Mouse (Mus musculus) ovary, adult 10 weeks (tissue): Measurements from ENCODE around the gene Lmtk2. TPM values are rescaled to one million over a fixed set of nuclear protein-coding genes. Genes with fewer than 3 reads are reported as not detected.

Experiments used
- polyA plus RNA-seq: library from polyadenylated mRNA; stranded (reverse); fragments of 350-450 nt; fragmentation: Illumina TruSeq; extraction: RNeasy Lipid Tissue Mini Kit (QIAGEN cat#74804); gene quantifications from one replicate; pipeline ENCODE4 v1.2.3, GENCODE M21; 2014

Gene Lmtk2
- polyA plus RNA-seq: 8.6 TPM

GRCm38 (mm10) chr5:144100149-144100935 is at the start of gene Lmtk2:
Gene Lmtk2 (plus strand): TSS chr5:144100436.

GRCm38 (mm10) chr5:144189950-144190583 is 89.8 kb downstream of the Lmtk2 start, which contains the start of gene Bhlha15:
Gene Bhlha15 (plus strand): TSS chr5:144190286.

DNA sequence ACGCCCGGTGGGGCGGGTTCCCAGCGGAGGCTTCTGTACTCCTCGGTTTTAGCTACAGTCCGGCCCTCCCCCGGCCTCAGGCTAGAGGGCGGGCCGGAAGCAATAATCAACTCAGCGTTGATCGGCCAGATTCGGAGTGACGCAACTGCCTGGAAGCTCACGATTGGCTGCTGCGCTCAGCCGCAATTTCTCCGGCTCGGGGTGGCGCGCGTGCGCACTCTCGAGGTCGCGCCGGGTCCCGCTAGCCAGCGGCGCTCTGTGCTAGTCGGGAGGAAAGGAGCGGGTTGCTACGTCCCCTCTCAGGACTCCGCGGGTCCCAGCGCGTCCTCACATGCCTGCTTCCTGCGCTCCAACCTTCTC is 123.2 kb downstream of the Lmtk2 start, which contains the start of gene Tecpr1:
Gene Tecpr1, minus strand, starts transcription at position 113 of the 360 bp plus-strand sequence.

Other genes starting within 250 kb of the Lmtk2 start
- not detected for gene Ankrd61, start 202.8 kb upstream of the Lmtk2 start, polyA plus RNA-seq
- 7.7 TPM for gene Aimp2, start 190.6 kb upstream of the Lmtk2 start, polyA plus RNA-seq
- 21.5 TPM for gene Pms2, start 190.5 kb upstream of the Lmtk2 start, polyA plus RNA-seq
- 3.0 TPM for gene Gm42421, start 172.3 kb upstream of the Lmtk2 start, polyA plus RNA-seq
- gene Rsph10b, start 167.4 kb upstream of the Lmtk2 start, polyA plus RNA-seq: 2.2 TPM
- 124 TPM for gene Ccz1, start 85.6 kb upstream of the Lmtk2 start, polyA plus RNA-seq
- not detected for gene Ocm, start 73.8 kb upstream of the Lmtk2 start, polyA plus RNA-seq
- gene Bhlha15, start 89.8 kb downstream of the Lmtk2 start, polyA plus RNA-seq: 0.26 TPM
- gene Tecpr1, start 123.2 kb downstream of the Lmtk2 start, polyA plus RNA-seq: 0.66 TPM
- gene Bri3, start 144.0 kb downstream of the Lmtk2 start, polyA plus RNA-seq: 105 TPM